Mouse (Mus musculus): ENCODE measurements around the gene Rarb.

Gene Rarb

GRCm38 (mm10) chr14:16589139-16589538 lies 229.8 kb downstream of the Rarb start:
- no peak for DNase-seq (ENCODE audit: extremely low spot score, low read depth, low spot score)

GRCm38 (mm10) chr14:16578100-16578499 lies 240.9 kb downstream of the Rarb start:
- no peak for DNase-seq (ENCODE audit: extremely low spot score, low read depth, low spot score)

GRCm38 (mm10) chr14:16577049-16577448 lies 241.9 kb downstream of the Rarb start:
- no peak for DNase-seq (ENCODE audit: extremely low spot score, low read depth, low spot score)

GRCm38 (mm10) chr14:16574925-16575721 lies 243.8 kb downstream of the Rarb start:
- DNase-seq (ENCODE audit: extremely low spot score, low read depth, low spot score) = peak; percentile 88

- no peak for DNase-seq (ENCODE audit: extremely low spot score, low read depth, low spot score)
Observed at GRCm38 (mm10) chr14:16573475-16574171, 245.3 kb downstream of the Rarb start.

GRCm38 (mm10) chr14:16572755-16573340 lies 246.1 kb downstream of the Rarb start:
- DNase-seq (ENCODE audit: extremely low spot score, low read depth, low spot score) = no peak

GRCm38 (mm10) chr14:16569506-16570001 lies 249.4 kb downstream of the Rarb start:
- DNase-seq (ENCODE audit: extremely low spot score, low read depth, low spot score) = no peak

- no peak for DNase-seq (ENCODE audit: extremely low spot score, low read depth, low spot score)
Observed at GRCm38 (mm10) chr14:16566920-16567319, 252.0 kb downstream of the Rarb start.

- no peak for DNase-seq (ENCODE audit: extremely low spot score, low read depth, low spot score)
Observed at GRCm38 (mm10) chr14:16563912-16564311, 255.0 kb downstream of the Rarb start.

GRCm38 (mm10) chr14:16561496-16562170 lies 257.3 kb downstream of the Rarb start:
- no peak for DNase-seq (ENCODE audit: extremely low spot score, low read depth, low spot score)

GRCm38 (mm10) chr14:16559294-16560217 lies 259.4 kb downstream of the Rarb start:
- no peak for DNase-seq (ENCODE audit: extremely low spot score, low read depth, low spot score)

GRCm38 (mm10) chr14:16558033-16558432 lies 260.9 kb downstream of the Rarb start:
- DNase-seq (ENCODE audit: extremely low spot score, low read depth, low spot score) = no peak

GRCm38 (mm10) chr14:16554643-16555459 lies 264.1 kb downstream of the Rarb start:
- DNase-seq (ENCODE audit: extremely low spot score, low read depth, low spot score) = peak; percentile 78

GRCm38 (mm10) chr14:16554319-16554642 lies 264.7 kb downstream of the Rarb start:
- peak; percentile 69 for DNase-seq (ENCODE audit: extremely low spot score, low read depth, low spot score)

GRCm38 (mm10) chr14:16552293-16552692 lies 266.7 kb downstream of the Rarb start:
- DNase-seq (ENCODE audit: extremely low spot score, low read depth, low spot score) = no peak

- no peak for DNase-seq (ENCODE audit: extremely low spot score, low read depth, low spot score)
Observed at GRCm38 (mm10) chr14:16551843-16552242, 267.1 kb downstream of the Rarb start.

- no peak for DNase-seq (ENCODE audit: extremely low spot score, low read depth, low spot score)
Observed at GRCm38 (mm10) chr14:16548200-16548576, 270.8 kb downstream of the Rarb start.

- no peak for DNase-seq (ENCODE audit: extremely low spot score, low read depth, low spot score)
Observed at GRCm38 (mm10) chr14:16547492-16548199, 271.3 kb downstream of the Rarb start.

GRCm38 (mm10) chr14:16544995-16545394 lies 274.0 kb downstream of the Rarb start:
- no peak for DNase-seq (ENCODE audit: extremely low spot score, low read depth, low spot score)
